Mouse (Mus musculus) myocyte (in vitro differentiated cells): Measurements from ENCODE around the gene Rhobtb3. TPM values are rescaled to one million over a fixed set of nuclear protein-coding genes. Genes with fewer than 3 reads are reported as not detected.
"Not testable (repeated sequence)": the region's sequence is repeated elsewhere in the genome, so short reads cannot be mapped to it uniquely, and the experiment has no call there.

Source experiments
- H3K27me3 ChIP-seq: one replicate; pipeline ENCODE4 v1.6.1; 2011; ENCODE audit not compliant: control insufficient read depth, insufficient read depth, insufficient read length
- H3K36me3 ChIP-seq: one replicate; pipeline ENCODE4 v1.6.1; 2011; ENCODE audit not compliant: control insufficient read depth, insufficient read depth
- H3K4me2 ChIP-seq: one replicate; pipeline ENCODE4 v1.6.1; 2011; ENCODE audit warnings: low read depth, control low read depth
- H3K4me3 ChIP-seq: one replicate; pipeline ENCODE4 v1.5.1; 2011; ENCODE audit warnings: mild to moderate bottlenecking, control low read depth, moderate library complexity
- H3K79me2 ChIP-seq: one replicate; pipeline ENCODE4 v1.6.1; 2011; ENCODE audit not compliant: control insufficient read depth, insufficient read depth
- H3ac ChIP-seq: one replicate; pipeline ENCODE4 v1.6.1; 2011; ENCODE audit not compliant: control insufficient read depth, insufficient read length
- CEBPB ChIP-seq: IDR thresholded peaks from 2 replicates; pipeline ENCODE4 v1.6.1; 2011; ENCODE audit warnings: mild to moderate bottlenecking, moderate library complexity; ENCODE audit not compliant: poor library complexity, insufficient read depth, severe bottlenecking
- E2F4 ChIP-seq: IDR thresholded peaks from one replicate; pipeline ENCODE4 v1.6.1; 2011; ENCODE audit warnings: mild to moderate bottlenecking, control low read depth, moderate library complexity; ENCODE audit not compliant: insufficient read depth
- MAX ChIP-seq: IDR thresholded peaks from one replicate; pipeline ENCODE4 v1.6.1; 2011; ENCODE audit warnings: low read depth, mild to moderate bottlenecking, control low read depth
- MYOD1 ChIP-seq, 3 experiments: IDR thresholded peaks; one replicate each; pipeline ENCODE4 v1.6.1; 2011; ENCODE audit warnings: control low read depth in 2 of 3, low read depth in 2 of 3, mild to moderate bottlenecking in 2 of 3, moderate library complexity in 1 of 3; ENCODE audit not compliant: insufficient read length in 2 of 3, control insufficient read depth in 1 of 3
- MYOG ChIP-seq, 3 experiments: IDR thresholded peaks; one replicate each; pipeline ENCODE4 v1.6.1; 2011; ENCODE audit warnings: control low read depth in 2 of 3, low read depth in 2 of 3, mild to moderate bottlenecking in 2 of 3; ENCODE audit not compliant: insufficient read length in 2 of 3, control insufficient read depth in 1 of 3, insufficient read depth in 1 of 3
- POLR2A ChIP-seq: IDR thresholded peaks from one replicate; pipeline ENCODE4 v1.6.1; 2011; ENCODE audit warnings: low read depth, mild to moderate bottlenecking, control low read depth, moderate library complexity; ENCODE audit not compliant: insufficient read length
- POLR2AphosphoS2 ChIP-seq: IDR thresholded peaks from one replicate; pipeline ENCODE4 v1.6.1; 2011; ENCODE audit warnings: low read depth, control low read depth; ENCODE audit not compliant: insufficient read length
- REST ChIP-seq: IDR thresholded peaks from one replicate; pipeline ENCODE4 v1.6.1; 2011; ENCODE audit warnings: mild to moderate bottlenecking, control low read depth, moderate library complexity; ENCODE audit not compliant: insufficient read depth, insufficient read length
- SRF ChIP-seq: IDR thresholded peaks from one replicate; pipeline ENCODE4 v1.6.1; 2011; ENCODE audit warnings: low read depth; ENCODE audit not compliant: control insufficient read depth, insufficient read length
- TCF12 ChIP-seq: IDR thresholded peaks from one replicate; pipeline ENCODE4 v1.6.1; 2011; ENCODE audit warnings: mild to moderate bottlenecking, control low read depth; ENCODE audit not compliant: poor library complexity, insufficient read depth, severe bottlenecking
- TCF3 ChIP-seq: IDR thresholded peaks from one replicate; pipeline ENCODE4 v1.6.1; 2011; ENCODE audit warnings: low read depth, control low read depth; ENCODE audit not compliant: insufficient read length
- USF1 ChIP-seq: IDR thresholded peaks from one replicate; pipeline ENCODE4 v1.6.1; 2011; ENCODE audit warnings: low read depth, mild to moderate bottlenecking, control low read depth, moderate library complexity
- polyA plus RNA-seq: library from polyadenylated mRNA; unstranded; fragments of >200 nt; fragmentation: generic; extraction: Trizol; gene quantifications from one replicate; pipeline ENCODE4 v1.2.1, GENCODE M21; 2012; ENCODE audit warnings: missing spikeins

Gene Rhobtb3
- polyA plus RNA-seq, 1 experiment: 5.7 TPM

- no peaks in the 10 kb centered on the region for H3K36me3 ChIP-seq
- no peak overlapping the region for H3K4me2 ChIP-seq
- H3ac ChIP-seq: no peak overlapping the region
- no peak overlapping the region for H3K4me3 ChIP-seq
- no peak for TF ChIP-seq POLR2A
- peak in 2 of 3 experiments; percentile 7 to 60 for TF ChIP-seq MYOD1 (IDR thresholded peaks at IDR 0.05; ENCODE audit: control insufficient read depth in 1 of 3, insufficient read length in 2 of 3, low read depth in 2 of 3)
- TF ChIP-seq E2F4: no peak
- TF ChIP-seq MYOG (IDR thresholded peaks at IDR 0.05; ENCODE audit: control insufficient read depth in 1 of 3, insufficient read depth in 1 of 3, insufficient read length in 2 of 3, low read depth in 2 of 3): peak in 1 of 3 experiments; percentile 35
- peak; percentile 67 for TF ChIP-seq CEBPB
- no peak for TF ChIP-seq MAX
- H3K79me2 ChIP-seq: no peaks in the 10 kb centered on the region
- H3K27me3 ChIP-seq: no peaks in the 10 kb centered on the region
Observed at GRCm38 (mm10) chr13:75876592-75876991, 67.1 kb downstream of the Rhobtb3 start.

- H3K36me3 ChIP-seq, H3K79me2 ChIP-seq: not testable (repeated sequence)
Observed at GRCm38 (mm10) chr13:75876188-75876587, 67.5 kb downstream of the Rhobtb3 start.

GRCm38 (mm10) chr13:75874608-75875376 is 68.9 kb downstream of the Rhobtb3 start:
- H3K27me3 ChIP-seq: no peaks in the 10 kb centered on the region
- no peaks in the 10 kb centered on the region for H3K79me2 ChIP-seq
- H3K4me2 ChIP-seq: no peak overlapping the region
- peaks cover 7% of the 10 kb centered on the region for H3K36me3 ChIP-seq
- no peak overlapping the region for H3ac ChIP-seq
- no peak for TF ChIP-seq POLR2AphosphoS2
- TF ChIP-seq E2F4: no peak
- no peak for TF ChIP-seq MYOD1 (IDR thresholded peaks at IDR 0.05; ENCODE audit: control insufficient read depth in 1 of 3, insufficient read length in 2 of 3, low read depth in 2 of 3)
- TF ChIP-seq SRF: no peak
- TF ChIP-seq TCF3: no peak
- TF ChIP-seq TCF12: no peak
- TF ChIP-seq MYOG (IDR thresholded peaks at IDR 0.05; ENCODE audit: control insufficient read depth in 1 of 3, insufficient read depth in 1 of 3, insufficient read length in 2 of 3, low read depth in 2 of 3): no peak
- TF ChIP-seq USF1: no peak
- no peak for TF ChIP-seq REST
- TF ChIP-seq POLR2A: no peak
- TF ChIP-seq MAX: no peak
- TF ChIP-seq CEBPB: no peak
- H3K4me3 ChIP-seq: no peak overlapping the region

More at GRCm38 (mm10) chr13:75876188-75876587, 67.5 kb downstream of the Rhobtb3 start:
- not testable (repeated sequence) for H3ac ChIP-seq, H3K27me3 ChIP-seq, H3K4me2 ChIP-seq, H3K4me3 ChIP-seq

GRCm38 (mm10) chr13:75867876-75868275 is 75.8 kb downstream of the Rhobtb3 start:
- Histone ChIP-seq H3K4me2 (no peak overlapping the region), H3K4me3 (no peak overlapping the region), H3ac (no peak overlapping the region), H3K27me3 (no peaks in the 10 kb centered on the region), H3K79me2 (no peaks in the 10 kb centered on the region), H3K36me3 (peaks cover 7% of the 10 kb centered on the region)
- no peak for TF ChIP-seq USF1
- no peak for TF ChIP-seq MYOG (IDR thresholded peaks at IDR 0.05; ENCODE audit: control insufficient read depth in 1 of 3, insufficient read depth in 1 of 3, insufficient read length in 2 of 3, low read depth in 2 of 3)
- no peak for TF ChIP-seq TCF12
- no peak for TF ChIP-seq E2F4
- TF ChIP-seq POLR2A: no peak
- TF ChIP-seq MAX: no peak
- TF ChIP-seq REST: no peak
- TF ChIP-seq SRF: no peak
- no peak for TF ChIP-seq CEBPB
- TF ChIP-seq POLR2AphosphoS2: no peak
- no peak for TF ChIP-seq TCF3
- no peak for TF ChIP-seq MYOD1 (IDR thresholded peaks at IDR 0.05; ENCODE audit: control insufficient read depth in 1 of 3, insufficient read length in 2 of 3, low read depth in 2 of 3)

- no peaks in the 10 kb centered on the region for H3K79me2 ChIP-seq
- no peak overlapping the region for H3K4me2 ChIP-seq
- no peak overlapping the region for H3ac ChIP-seq
- no peak for TF ChIP-seq TCF3
- no peak for TF ChIP-seq POLR2A
- H3K4me3 ChIP-seq: no peak overlapping the region
- peaks cover 3% of the 10 kb centered on the region for H3K36me3 ChIP-seq
- H3K27me3 ChIP-seq: no peaks in the 10 kb centered on the region
Observed at GRCm38 (mm10) chr13:75865486-75866184, 78.1 kb downstream of the Rhobtb3 start.
